Mouse (Mus musculus): ENCODE measurements around the gene Cd69. TPM values are rescaled to one million over a fixed set of nuclear protein-coding genes. Genes with fewer than 3 reads are reported as not detected.
A peak's percentile ranks its signal among the peaks of the same experiment; 100 is the strongest.

Gene Cd69
- total and polyA plus RNA-seq, 3 experiments, result not detected

- peak in 1 of 2 experiments; percentile 54; a peak in 2 of 4 replicates for TF ChIP-seq POLR2A (IDR thresholded peaks at IDR 0.05; ENCODE audit: control insufficient read depth in 1 of 2, insufficient read depth in 1 of 2, low read depth in 1 of 2, low read length in 2 of 2, poor library complexity in 1 of 2)
These were observed 45.3 kb downstream of the Cd69 start (continued) for GRCm38 (mm10) chr6:129229774-129230578.

DNA sequence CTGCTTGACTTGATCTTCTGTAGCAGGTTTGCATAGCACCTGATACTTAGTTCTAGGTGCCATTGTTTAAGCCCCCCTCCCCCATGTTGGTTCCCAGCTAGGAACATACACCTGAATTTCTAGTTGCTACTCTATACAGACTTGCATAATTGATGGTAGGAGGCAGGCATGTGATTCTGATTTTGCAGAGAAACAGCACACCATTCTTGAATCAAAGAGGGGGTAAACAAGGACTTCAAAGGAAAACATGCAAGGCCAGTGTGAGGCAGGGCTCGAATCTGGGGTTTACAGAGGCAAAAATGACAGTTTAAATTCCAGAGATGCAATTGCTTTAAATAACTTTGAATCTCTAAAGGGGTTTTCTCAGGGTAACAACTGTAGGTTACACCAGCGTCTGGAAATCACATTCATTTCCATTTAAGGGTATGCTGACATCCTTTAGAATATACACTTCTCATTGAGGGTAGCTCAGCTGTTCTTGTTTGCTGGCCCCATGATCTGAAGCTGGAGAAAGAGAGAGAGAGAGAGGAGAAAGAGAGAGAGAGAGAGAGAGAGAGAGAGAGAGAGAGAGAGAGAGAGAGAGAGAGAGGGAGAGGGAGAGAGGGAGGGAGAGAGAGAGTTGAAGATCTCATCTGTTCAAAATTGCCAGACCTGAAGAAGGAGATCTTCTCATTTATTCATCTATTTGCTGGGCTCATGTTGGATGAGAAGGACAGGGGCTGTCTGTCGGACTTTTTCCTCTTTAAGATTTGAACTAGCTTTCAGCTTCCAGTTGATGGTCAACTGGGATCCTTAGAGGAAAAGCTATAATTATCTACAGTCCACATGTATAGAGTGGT is 46.1 kb downstream of the Cd69 start:
- Histone ChIP-seq H3K9me3 (replicated peaks; ENCODE audit: insufficient read depth, low read length) (no peaks in the 10 kb centered on the region), H3K4me3 (ENCODE audit: control insufficient read depth in 1 of 2, insufficient read depth in 1 of 2, low read depth in 2 of 2, low read length in 2 of 2) (peak overlapping the region in 1 of 2 experiments; percentile 2; a peak in 1 of 4 replicates)
- peak; percentile 49 for DNase-seq (ENCODE audit: low read depth, low spot score)

DNA sequence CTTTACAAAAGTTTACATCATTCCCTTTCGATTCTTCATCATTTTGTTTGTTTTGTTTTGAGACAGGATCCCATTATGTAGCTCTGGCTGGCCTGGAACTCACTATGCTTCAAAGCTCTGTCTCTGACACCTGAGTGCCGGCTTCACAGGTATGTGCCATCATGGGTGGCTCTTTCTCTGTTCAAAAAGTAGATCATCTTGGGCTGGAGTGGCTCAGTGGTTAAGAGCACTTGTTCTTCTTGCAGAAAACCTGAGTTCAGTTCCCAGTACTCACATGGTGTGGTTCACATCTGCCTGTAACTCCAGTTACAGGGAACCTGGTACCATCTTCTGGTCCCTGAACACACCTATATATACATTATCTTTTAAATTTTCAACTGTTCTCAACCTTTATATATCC is 50.2 kb downstream of the Cd69 start:
- no peak overlapping the region for H3K27ac ChIP-seq (ENCODE audit: control insufficient read depth, low read depth, low read length)
- TF ChIP-seq TAL1 (IDR thresholded peaks at IDR 0.05; ENCODE audit: low read length) (no peak), MYC (IDR thresholded peaks at IDR 0.05; ENCODE audit: low read depth, low read length) (no peak)
- H3K27me3 ChIP-seq (ENCODE audit: control insufficient read depth in 1 of 2, insufficient read depth in 2 of 2, low read length in 2 of 2), result no peaks in the 10 kb centered on the region
- H3K9ac ChIP-seq (ENCODE audit: control insufficient read depth, low read depth, low read length, poor library complexity, severe bottlenecking), result no peak overlapping the region
- no peak overlapping the region for H3K4me3 ChIP-seq (ENCODE audit: control insufficient read depth in 1 of 2, insufficient read depth in 1 of 2, low read depth in 2 of 2, low read length in 2 of 2)
- peaks cover 24 to 30% of the 10 kb centered on the region in 2 experiments for H3K4me1 ChIP-seq (ENCODE audit: control insufficient read depth in 1 of 2, insufficient read depth in 2 of 2, low read length in 2 of 2)
- no peak for DNase-seq (ENCODE audit: low read depth, low spot score)
- H3K79me2 ChIP-seq (ENCODE audit: control insufficient read depth, insufficient read depth, low read length, poor library complexity), result no peaks in the 10 kb centered on the region
- H3K9me3 ChIP-seq (replicated peaks; ENCODE audit: insufficient read depth, low read length), result no peaks in the 10 kb centered on the region
- H3K36me3 ChIP-seq (ENCODE audit: control insufficient read depth in 1 of 2, insufficient read depth in 2 of 2, low read length in 2 of 2), result peaks cover 0 to 43% of the 10 kb centered on the region in 2 experiments; a peak in 2 of 4 replicates

More for the DNA sequence above, 46.1 kb downstream of the Cd69 start:
- Histone ChIP-seq H3K79me2 (ENCODE audit: control insufficient read depth, insufficient read depth, low read length, poor library complexity) (no peaks in the 10 kb centered on the region), H3K9ac (ENCODE audit: control insufficient read depth, low read depth, low read length, poor library complexity, severe bottlenecking) (peak overlapping the region; percentile 55), H3K27me3 (ENCODE audit: control insufficient read depth in 1 of 2, insufficient read depth in 2 of 2, low read length in 2 of 2) (no peaks in the 10 kb centered on the region), H3K36me3 (ENCODE audit: control insufficient read depth in 1 of 2, insufficient read depth in 2 of 2, low read length in 2 of 2) (peaks cover 0 to 56% of the 10 kb centered on the region in 2 experiments; a peak in 2 of 4 replicates), H3K4me1 (ENCODE audit: control insufficient read depth in 1 of 2, insufficient read depth in 2 of 2, low read length in 2 of 2) (peaks cover 36 to 41% of the 10 kb centered on the region in 2 experiments), H3K27ac (ENCODE audit: control insufficient read depth, low read depth, low read length) (peak overlapping the region; percentile 100)
- TF ChIP-seq TAL1 (IDR thresholded peaks at IDR 0.05; ENCODE audit: low read length), result no peak
- 0 out of 2 replicates have a peak, but pooled peaks have one; percentile 8 for TF ChIP-seq MYC (IDR thresholded peaks at IDR 0.05; ENCODE audit: low read depth, low read length)
- TF ChIP-seq CHD1 (IDR thresholded peaks at IDR 0.05; ENCODE audit: low read depth, low read length), result peak; percentile 49; the same call in 1 of the 2 replicates
- TF ChIP-seq USF2 (IDR thresholded peaks at IDR 0.05; ENCODE audit: borderline replicate concordance in 1 of 2, insufficient read depth in 1 of 2, low read depth in 1 of 2, low read length in 2 of 2), result no peak
- TF ChIP-seq SMC3 (IDR thresholded peaks at IDR 0.05; ENCODE audit: low read depth, low read length), result no peak
- TF ChIP-seq SIN3A (IDR thresholded peaks at IDR 0.05; ENCODE audit: low read length), result no peak
- no peak for TF ChIP-seq RCOR1 (IDR thresholded peaks at IDR 0.05; ENCODE audit: low read depth, low read length)
- no peak for TF ChIP-seq GATA1 (IDR thresholded peaks at IDR 0.05; ENCODE audit: low read depth, low read length)
- no peak for TF ChIP-seq HCFC1 (IDR thresholded peaks at IDR 0.05; ENCODE audit: low read depth, low read length)
- no peak for TF ChIP-seq MAFK (IDR thresholded peaks at IDR 0.05; ENCODE audit: borderline replicate concordance, low read depth, low read length)
- peak; percentile 84 for TF ChIP-seq JUND (IDR thresholded peaks at IDR 0.05; ENCODE audit: low read depth, low read length)
- TF ChIP-seq ZKSCAN1 (IDR thresholded peaks at IDR 0.05; ENCODE audit: low read depth, low read length), result no peak
- no peak for TF ChIP-seq NRF1 (IDR thresholded peaks at IDR 0.05; ENCODE audit: insufficient read depth, low read depth, low read length, poor library complexity, severe bottlenecking)
- TF ChIP-seq POLR2AphosphoS2 (IDR thresholded peaks at IDR 0.05; ENCODE audit: low read length), result no peak
- 0 out of 2 replicates have a peak, but pooled peaks have one; percentile 27 for TF ChIP-seq NELFE (IDR thresholded peaks at IDR 0.05; ENCODE audit: low read depth, low read length)
- no peak for TF ChIP-seq MYB (IDR thresholded peaks at IDR 0.05; ENCODE audit: low read depth, low read length)
- TF ChIP-seq CTCF (IDR thresholded peaks at IDR 0.05 in 2 of 3, conservative IDR thresholded peaks at IDR 0.05 in 1 of 3; ENCODE audit: control insufficient read depth in 1 of 3, insufficient read depth in 1 of 3, low read depth in 2 of 3, low read length in 3 of 3, poor library complexity in 1 of 3, severe bottlenecking in 1 of 3), result no peak
- TF ChIP-seq ETS1 (IDR thresholded peaks at IDR 0.05; ENCODE audit: low read depth, low read length), result no peak
- no peak for TF ChIP-seq KAT2A (conservative IDR thresholded peaks at IDR 0.05; ENCODE audit: low read depth, low read length)
- no peak for TF ChIP-seq MAX (IDR thresholded peaks at IDR 0.05; ENCODE audit: low read length)
